Mouse (Mus musculus): Measurements from ENCODE around the gene Syf2. TPM values are rescaled to one million over a fixed set of nuclear protein-coding genes. Genes with fewer than 3 reads are reported as not detected.

The Syf2 gene
- polyA plus RNA-seq, 1 experiment from 2014 or later: 52.2 TPM

DNA sequence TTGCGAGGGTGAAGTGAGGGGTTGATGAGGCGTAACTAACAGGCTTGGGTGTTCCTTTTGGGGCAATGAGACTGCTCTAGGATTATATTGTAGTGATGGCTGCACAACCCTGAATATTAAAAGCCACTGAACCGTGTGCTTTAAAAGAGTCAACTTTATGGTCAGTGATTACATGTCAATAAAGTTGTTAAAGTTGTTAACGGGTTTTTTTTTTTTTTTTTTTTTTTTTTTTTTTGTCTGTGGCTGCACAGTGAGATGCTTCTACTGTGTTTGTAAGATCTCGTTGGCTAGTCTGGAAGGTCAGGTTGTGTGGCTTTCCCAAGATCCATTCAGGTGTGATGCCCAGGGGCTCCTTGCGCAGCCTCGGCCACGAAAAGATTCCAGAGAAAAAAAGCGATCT is 9.2 kb downstream of the Syf2 start:
- Histone ChIP-seq H3K36me3 (ENCODE audit: control insufficient read depth, insufficient read depth, low read length) (peaks cover 24% of the 10 kb centered on the region), H3K9me3 (ENCODE audit: control insufficient read depth, low read length) (no peaks in the 10 kb centered on the region), H3K27ac (replicated peaks in 1 of 2; ENCODE audit: control insufficient read depth in 1 of 2, insufficient read depth in 1 of 2, low read depth in 2 of 2, low read length in 2 of 2) (no peak overlapping the region), H3K4me3 (ENCODE audit: control insufficient read depth in 1 of 2, insufficient read depth in 1 of 2, low read depth in 1 of 2, low read length in 2 of 2) (no peak overlapping the region), H3K27me3 (ENCODE audit: control insufficient read depth, insufficient read depth, low read length) (peaks cover 11% of the 10 kb centered on the region), H3K4me2 (ENCODE audit: low read length) (peak overlapping the region; percentile 32; the same call in 1 of the 2 replicates), H3K9ac (ENCODE audit: low read length) (no peak overlapping the region), H3K4me1 (ENCODE audit: control insufficient read depth in 2 of 2, insufficient read depth in 2 of 2, low read length in 2 of 2) (peaks cover 10 to 24% of the 10 kb centered on the region in 2 experiments)
- 68% methylated on average over 9 of the region's 9 CpGs for WGBS
- ATAC-seq (ENCODE audit: insufficient number of reproducible peaks, insufficient read depth, low FRiP score, low read depth): no peak

GRCm38 (mm10) chr4:134943758-134944538 is 13.2 kb downstream of the Syf2 start:
- no peak overlapping the region for H3K27ac ChIP-seq (replicated peaks in 1 of 2; ENCODE audit: control insufficient read depth in 1 of 2, insufficient read depth in 1 of 2, low read depth in 2 of 2, low read length in 2 of 2)
- H3K9me3 ChIP-seq (ENCODE audit: control insufficient read depth, low read length): no peaks in the 10 kb centered on the region
- peaks cover 11% of the 10 kb centered on the region for H3K27me3 ChIP-seq (ENCODE audit: control insufficient read depth, insufficient read depth, low read length)
- no peak overlapping the region for H3K9ac ChIP-seq (ENCODE audit: low read length)
- ATAC-seq (ENCODE audit: insufficient number of reproducible peaks, insufficient read depth, low FRiP score, low read depth): no peak
- no peak overlapping the region for H3K4me3 ChIP-seq (ENCODE audit: control insufficient read depth in 1 of 2, insufficient read depth in 1 of 2, low read depth in 1 of 2, low read length in 2 of 2)
- H3K4me1 ChIP-seq (ENCODE audit: control insufficient read depth in 2 of 2, insufficient read depth in 2 of 2, low read length in 2 of 2): peaks cover 2 to 13% of the 10 kb centered on the region in 2 experiments; a peak in 3 of 4 replicates
- H3K4me2 ChIP-seq (ENCODE audit: low read length): no peak overlapping the region
- no peaks in the 10 kb centered on the region for H3K36me3 ChIP-seq (ENCODE audit: control insufficient read depth, insufficient read depth, low read length)
- 42% methylated on average over 27 of the region's 27 CpGs for WGBS

GRCm38 (mm10) chr4:134946024-134946744 is 15.5 kb downstream of the Syf2 start:
- Histone ChIP-seq H3K27ac (replicated peaks in 1 of 2; ENCODE audit: control insufficient read depth in 1 of 2, insufficient read depth in 1 of 2, low read depth in 2 of 2, low read length in 2 of 2) (no peak overlapping the region), H3K27me3 (ENCODE audit: control insufficient read depth, insufficient read depth, low read length) (peaks cover 11% of the 10 kb centered on the region), H3K4me1 (ENCODE audit: control insufficient read depth in 2 of 2, insufficient read depth in 2 of 2, low read length in 2 of 2) (peaks cover 6 to 19% of the 10 kb centered on the region in 2 experiments), H3K4me3 (ENCODE audit: control insufficient read depth in 1 of 2, insufficient read depth in 1 of 2, low read depth in 1 of 2, low read length in 2 of 2) (peak overlapping the region; percentile 23 to 24; a peak in 2 of 4 replicates), H3K9ac (ENCODE audit: low read length) (peak overlapping the region; percentile 42; the same call in 1 of the 2 replicates), H3K36me3 (ENCODE audit: control insufficient read depth, insufficient read depth, low read length) (no peaks in the 10 kb centered on the region), H3K9me3 (ENCODE audit: control insufficient read depth, low read length) (no peaks in the 10 kb centered on the region), H3K4me2 (ENCODE audit: low read length) (peak overlapping the region; percentile 63)
- no peak for ATAC-seq (ENCODE audit: insufficient number of reproducible peaks, insufficient read depth, low FRiP score, low read depth)
- WGBS: 5% methylated on average over 17 of the region's 17 CpGs

- WGBS: 11% methylated on average over 11 of the region's 11 CpGs
- Histone ChIP-seq H3K27ac (replicated peaks in 1 of 2; ENCODE audit: control insufficient read depth in 1 of 2, insufficient read depth in 1 of 2, low read depth in 2 of 2, low read length in 2 of 2) (peak overlapping the region; percentile 81 to 87), H3K27me3 (ENCODE audit: control insufficient read depth, insufficient read depth, low read length) (peaks cover 11% of the 10 kb centered on the region), H3K36me3 (ENCODE audit: control insufficient read depth, insufficient read depth, low read length) (no peaks in the 10 kb centered on the region), H3K9me3 (ENCODE audit: control insufficient read depth, low read length) (no peaks in the 10 kb centered on the region), H3K4me2 (ENCODE audit: low read length) (no peak overlapping the region), H3K4me1 (ENCODE audit: control insufficient read depth in 2 of 2, insufficient read depth in 2 of 2, low read length in 2 of 2) (peaks cover 6 to 14% of the 10 kb centered on the region in 2 experiments), H3K9ac (ENCODE audit: low read length) (peak overlapping the region; percentile 27; the same call in 1 of the 2 replicates), H3K4me3 (ENCODE audit: control insufficient read depth in 1 of 2, insufficient read depth in 1 of 2, low read depth in 1 of 2, low read length in 2 of 2) (no peak overlapping the region)
- ATAC-seq (ENCODE audit: insufficient number of reproducible peaks, insufficient read depth, low FRiP score, low read depth): peak; percentile 91
Observed at GRCm38 (mm10) chr4:134950518-134951091, 19.9 kb downstream of the Syf2 start.

DNA sequence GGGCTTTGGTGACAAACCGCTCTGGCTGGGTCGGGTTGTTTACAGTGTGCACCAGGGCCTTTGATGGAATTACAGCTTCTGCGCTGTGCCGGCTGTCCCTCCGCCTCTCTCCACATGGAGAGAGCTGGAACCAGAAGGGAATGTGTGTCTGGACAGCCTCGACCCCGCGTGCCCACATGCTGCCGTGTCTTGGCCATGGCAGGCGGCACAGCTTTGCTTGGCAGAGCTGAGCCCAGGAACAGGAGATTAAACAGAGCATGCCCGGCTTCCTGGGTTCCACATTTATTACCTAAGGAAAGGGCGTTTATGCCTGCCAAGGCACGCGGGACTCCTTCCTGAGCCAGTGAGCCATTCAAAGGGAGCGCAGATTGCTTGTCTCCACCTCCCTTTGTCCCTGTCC is 23.8 kb downstream of the Syf2 start:
- H3K27me3 ChIP-seq (ENCODE audit: control insufficient read depth, insufficient read depth, low read length): peaks cover 26% of the 10 kb centered on the region
- H3K4me3 ChIP-seq (ENCODE audit: control insufficient read depth in 1 of 2, insufficient read depth in 1 of 2, low read depth in 1 of 2, low read length in 2 of 2): no peak overlapping the region
- no peaks in the 10 kb centered on the region for H3K9me3 ChIP-seq (ENCODE audit: control insufficient read depth, low read length)
- H3K9ac ChIP-seq (ENCODE audit: low read length): no peak overlapping the region
- no peaks in the 10 kb centered on the region for H3K36me3 ChIP-seq (ENCODE audit: control insufficient read depth, insufficient read depth, low read length)
- WGBS: 24% methylated on average over 15 of the region's 15 CpGs
- H3K4me1 ChIP-seq (ENCODE audit: control insufficient read depth in 2 of 2, insufficient read depth in 2 of 2, low read length in 2 of 2): peaks cover 3 to 9% of the 10 kb centered on the region in 2 experiments; a peak in 3 of 4 replicates
- H3K4me2 ChIP-seq (ENCODE audit: low read length): no peak overlapping the region
- ATAC-seq (ENCODE audit: insufficient number of reproducible peaks, insufficient read depth, low FRiP score, low read depth): no peak
- no peak overlapping the region for H3K27ac ChIP-seq (replicated peaks in 1 of 2; ENCODE audit: control insufficient read depth in 1 of 2, insufficient read depth in 1 of 2, low read depth in 2 of 2, low read length in 2 of 2)

DNA sequence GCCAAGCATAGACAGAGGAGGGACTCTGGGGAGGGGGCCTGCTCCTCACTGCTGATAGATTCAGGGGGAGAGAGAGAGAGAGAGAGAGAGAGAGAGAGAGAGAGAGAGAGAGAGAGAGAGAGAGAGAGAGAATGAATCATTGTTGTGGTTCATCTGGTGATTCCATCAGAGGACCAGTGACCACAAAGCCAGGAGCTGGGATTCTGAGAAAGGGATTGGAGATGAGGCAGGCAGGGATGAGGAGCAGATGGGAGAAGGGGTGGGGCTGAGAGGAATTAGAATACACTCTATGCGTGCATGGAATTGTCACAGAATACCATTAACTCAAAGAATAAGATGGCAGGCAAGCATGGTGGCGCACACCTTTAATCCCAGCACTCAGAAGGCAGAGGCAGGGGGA is 24.5 kb downstream of the Syf2 start:
- H3K9ac ChIP-seq (ENCODE audit: low read length): no peak overlapping the region
- H3K27ac ChIP-seq (replicated peaks in 1 of 2; ENCODE audit: control insufficient read depth in 1 of 2, insufficient read depth in 1 of 2, low read depth in 2 of 2, low read length in 2 of 2): no peak overlapping the region
- no peak overlapping the region for H3K4me3 ChIP-seq (ENCODE audit: control insufficient read depth in 1 of 2, insufficient read depth in 1 of 2, low read depth in 1 of 2, low read length in 2 of 2)
- peaks cover 3 to 8% of the 10 kb centered on the region in 2 experiments; a peak in 3 of 4 replicates for H3K4me1 ChIP-seq (ENCODE audit: control insufficient read depth in 2 of 2, insufficient read depth in 2 of 2, low read length in 2 of 2)
- H3K9me3 ChIP-seq (ENCODE audit: control insufficient read depth, low read length): no peaks in the 10 kb centered on the region
- WGBS: 89% methylated on average over 2 of the region's 2 CpGs
- H3K4me2 ChIP-seq (ENCODE audit: low read length): no peak overlapping the region
- H3K27me3 ChIP-seq (ENCODE audit: control insufficient read depth, insufficient read depth, low read length): peaks cover 26% of the 10 kb centered on the region
- no peaks in the 10 kb centered on the region for H3K36me3 ChIP-seq (ENCODE audit: control insufficient read depth, insufficient read depth, low read length)
- ATAC-seq (ENCODE audit: insufficient number of reproducible peaks, insufficient read depth, low FRiP score, low read depth): no peak

DNA sequence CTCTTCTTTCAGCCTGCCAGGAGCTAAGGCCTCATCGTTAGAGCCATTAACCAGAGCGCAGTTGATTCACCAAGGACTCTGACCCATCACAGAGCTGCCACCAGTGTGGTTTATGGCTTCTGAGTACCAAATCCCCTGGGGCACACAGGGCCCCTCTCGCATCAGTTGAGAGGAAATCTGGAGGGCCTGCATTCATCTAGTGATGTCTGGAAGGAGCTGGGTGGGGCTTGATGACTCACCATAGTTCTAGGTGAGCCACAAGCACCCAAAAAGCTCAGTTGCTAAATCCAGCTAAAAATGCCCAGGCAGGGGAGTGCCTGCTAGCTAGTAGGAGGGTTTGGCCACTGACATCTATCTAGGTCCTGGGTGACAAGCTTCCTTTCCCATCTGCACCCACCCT is 25.1 kb downstream of the Syf2 start:
- no peak for ATAC-seq (ENCODE audit: insufficient number of reproducible peaks, insufficient read depth, low FRiP score, low read depth)
- 84% methylated on average over 3 of the region's 3 CpGs for WGBS
- Histone ChIP-seq H3K4me2 (ENCODE audit: low read length) (no peak overlapping the region), H3K4me3 (ENCODE audit: control insufficient read depth in 1 of 2, insufficient read depth in 1 of 2, low read depth in 1 of 2, low read length in 2 of 2) (no peak overlapping the region), H3K36me3 (ENCODE audit: control insufficient read depth, insufficient read depth, low read length) (no peaks in the 10 kb centered on the region), H3K9me3 (ENCODE audit: control insufficient read depth, low read length) (no peaks in the 10 kb centered on the region), H3K27ac (replicated peaks in 1 of 2; ENCODE audit: control insufficient read depth in 1 of 2, insufficient read depth in 1 of 2, low read depth in 2 of 2, low read length in 2 of 2) (no peak overlapping the region), H3K9ac (ENCODE audit: low read length) (no peak overlapping the region), H3K4me1 (ENCODE audit: control insufficient read depth in 2 of 2, insufficient read depth in 2 of 2, low read length in 2 of 2) (peaks cover 0 to 2% of the 10 kb centered on the region in 2 experiments; a peak in 2 of 4 replicates), H3K27me3 (ENCODE audit: control insufficient read depth, insufficient read depth, low read length) (peaks cover 29% of the 10 kb centered on the region)

Data from heart, embryonic 14.5 days (tissue).